Mouse (Mus musculus): ENCODE measurements at regions not wholly inside any gene's neighbourhood (a gene's known extent, or its start where the extent isn't known, plus 50 kb on each side); places are given as distances from the start of the nearest gene placed in this dataset.

DNA sequence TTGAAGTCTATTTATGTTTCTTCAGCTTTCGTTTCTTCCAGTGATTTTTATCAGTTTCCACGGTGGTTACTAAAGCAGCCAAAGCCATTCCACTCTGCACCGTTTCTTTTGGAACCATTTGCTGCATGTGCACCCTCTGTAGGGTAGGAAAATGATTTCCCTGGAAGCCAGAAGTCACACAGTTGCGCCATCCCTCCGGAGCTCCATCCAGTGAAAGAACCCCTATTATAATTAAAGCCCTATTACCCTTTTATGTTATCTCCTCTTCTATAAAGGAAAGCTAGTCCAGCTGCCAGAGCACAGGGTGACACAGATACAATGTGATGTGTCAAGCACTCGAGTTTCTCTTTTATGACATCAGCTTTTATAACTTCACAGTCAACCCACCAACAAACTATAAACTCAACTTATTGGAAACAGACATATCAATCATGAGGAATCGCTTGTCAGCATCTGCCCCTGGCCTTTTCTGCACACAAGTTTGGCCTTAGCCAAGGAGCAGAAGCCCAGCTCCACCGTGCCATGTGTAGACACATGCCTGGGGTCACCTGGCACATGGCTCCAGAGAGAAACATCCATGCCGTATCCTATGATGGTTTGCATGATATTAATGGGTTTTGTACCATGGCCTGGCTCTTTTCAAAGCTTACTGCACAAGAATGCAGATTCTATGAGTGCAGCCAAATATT, 106.3 kb downstream of the Snx19 start:
- no peak for TF ChIP-seq POLR2A (IDR thresholded peaks at IDR 0.05; ENCODE audit: control insufficient read depth, low read depth, low read length)
- no peak for TF ChIP-seq CTCF (IDR thresholded peaks at IDR 0.05; ENCODE audit: control insufficient read depth, insufficient read depth, insufficient replicate concordance, low read depth, low read length)
- H3K4me1 ChIP-seq (ENCODE audit: control insufficient read depth, insufficient read depth, low read length) = no peaks in the 10 kb centered on the region
- H3K4me3 ChIP-seq (ENCODE audit: control insufficient read depth, low read depth, low read length) = no peak overlapping the region
- no peaks in the 10 kb centered on the region for H3K27me3 ChIP-seq (ENCODE audit: control insufficient read depth, insufficient read depth, low read length)
- no peak overlapping the region for H3K27ac ChIP-seq (ENCODE audit: control insufficient read depth, insufficient read depth, low read depth, low read length)
- no peaks in the 10 kb centered on the region for H3K36me3 ChIP-seq (ENCODE audit: control insufficient read depth, insufficient read depth, low read length)

GRCm38 (mm10) chr9:30525086-30525485, 98.2 kb downstream of the Snx19 start:
- Histone ChIP-seq H3K4me3 (ENCODE audit: control insufficient read depth, low read depth, low read length) (no peak overlapping the region), H3K4me1 (ENCODE audit: control insufficient read depth, insufficient read depth, low read length) (no peaks in the 10 kb centered on the region), H3K27ac (ENCODE audit: control insufficient read depth, insufficient read depth, low read depth, low read length) (no peak overlapping the region), H3K36me3 (ENCODE audit: control insufficient read depth, insufficient read depth, low read length) (no peaks in the 10 kb centered on the region), H3K27me3 (ENCODE audit: control insufficient read depth, insufficient read depth, low read length) (no peaks in the 10 kb centered on the region)
- TF ChIP-seq POLR2A (IDR thresholded peaks at IDR 0.05; ENCODE audit: control insufficient read depth, low read depth, low read length) = no peak
- no peak for TF ChIP-seq CTCF (IDR thresholded peaks at IDR 0.05; ENCODE audit: control insufficient read depth, insufficient read depth, insufficient replicate concordance, low read depth, low read length)

- Histone ChIP-seq H3K27me3 (ENCODE audit: control insufficient read depth, insufficient read depth, low read length) (no peaks in the 10 kb centered on the region), H3K4me1 (ENCODE audit: control insufficient read depth, insufficient read depth, low read length) (no peaks in the 10 kb centered on the region), H3K27ac (ENCODE audit: control insufficient read depth, insufficient read depth, low read depth, low read length) (no peak overlapping the region), H3K36me3 (ENCODE audit: control insufficient read depth, insufficient read depth, low read length) (no peaks in the 10 kb centered on the region), H3K4me3 (ENCODE audit: control insufficient read depth, low read depth, low read length) (no peak overlapping the region)
- TF ChIP-seq CTCF (IDR thresholded peaks at IDR 0.05; ENCODE audit: control insufficient read depth, insufficient read depth, insufficient replicate concordance, low read depth, low read length) (no peak), POLR2A (IDR thresholded peaks at IDR 0.05; ENCODE audit: control insufficient read depth, low read depth, low read length) (no peak)
These were observed 97.6 kb downstream of the Snx19 start for GRCm38 (mm10) chr9:30524401-30525066.

DNA sequence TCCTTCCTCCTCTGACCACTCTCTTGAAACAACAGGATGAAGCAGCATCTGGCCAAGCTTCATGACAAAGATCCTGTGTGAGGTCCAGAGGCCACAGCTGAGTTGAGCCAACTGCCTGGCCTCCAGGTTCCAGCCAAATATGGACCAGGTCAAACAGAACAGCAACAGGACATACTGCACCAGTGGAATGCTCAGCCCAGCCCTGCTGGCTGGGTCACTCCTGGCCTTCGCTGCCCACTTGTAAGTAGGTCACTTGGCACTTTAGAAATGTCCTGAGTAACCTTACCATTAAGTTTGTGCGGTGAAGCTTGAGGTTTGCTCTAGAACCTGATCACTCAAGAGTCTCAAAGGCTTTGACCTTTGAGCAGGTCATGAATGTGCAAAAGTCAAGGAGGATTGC, 96.9 kb downstream of the Snx19 start:
- no peaks in the 10 kb centered on the region for H3K4me1 ChIP-seq (ENCODE audit: control insufficient read depth, insufficient read depth, low read length)
- TF ChIP-seq CTCF (IDR thresholded peaks at IDR 0.05; ENCODE audit: control insufficient read depth, insufficient read depth, insufficient replicate concordance, low read depth, low read length) = no peak
- no peak for TF ChIP-seq POLR2A (IDR thresholded peaks at IDR 0.05; ENCODE audit: control insufficient read depth, low read depth, low read length)
- H3K27ac ChIP-seq (ENCODE audit: control insufficient read depth, insufficient read depth, low read depth, low read length) = no peak overlapping the region
- no peaks in the 10 kb centered on the region for H3K27me3 ChIP-seq (ENCODE audit: control insufficient read depth, insufficient read depth, low read length)
- no peak overlapping the region for H3K4me3 ChIP-seq (ENCODE audit: control insufficient read depth, low read depth, low read length)
- H3K36me3 ChIP-seq (ENCODE audit: control insufficient read depth, insufficient read depth, low read length) = no peaks in the 10 kb centered on the region

- no peak overlapping the region for H3K4me3 ChIP-seq (ENCODE audit: control insufficient read depth, low read depth, low read length)
- H3K27ac ChIP-seq (ENCODE audit: control insufficient read depth, insufficient read depth, low read depth, low read length) = no peak overlapping the region
- TF ChIP-seq CTCF (IDR thresholded peaks at IDR 0.05; ENCODE audit: control insufficient read depth, insufficient read depth, insufficient replicate concordance, low read depth, low read length) (no peak), POLR2A (IDR thresholded peaks at IDR 0.05; ENCODE audit: control insufficient read depth, low read depth, low read length) (no peak)
- no peaks in the 10 kb centered on the region for H3K36me3 ChIP-seq (ENCODE audit: control insufficient read depth, insufficient read depth, low read length)
- H3K4me1 ChIP-seq (ENCODE audit: control insufficient read depth, insufficient read depth, low read length) = no peaks in the 10 kb centered on the region
- H3K27me3 ChIP-seq (ENCODE audit: control insufficient read depth, insufficient read depth, low read length) = no peaks in the 10 kb centered on the region
These were observed 95.9 kb downstream of the Snx19 start for GRCm38 (mm10) chr9:30522595-30523350.

- H3K36me3 ChIP-seq (ENCODE audit: control insufficient read depth, insufficient read depth, low read length) = no peaks in the 10 kb centered on the region
- no peaks in the 10 kb centered on the region for H3K4me1 ChIP-seq (ENCODE audit: control insufficient read depth, insufficient read depth, low read length)
- no peak overlapping the region for H3K27ac ChIP-seq (ENCODE audit: control insufficient read depth, insufficient read depth, low read depth, low read length)
- TF ChIP-seq POLR2A (IDR thresholded peaks at IDR 0.05; ENCODE audit: control insufficient read depth, low read depth, low read length) (no peak), CTCF (IDR thresholded peaks at IDR 0.05; ENCODE audit: control insufficient read depth, insufficient read depth, insufficient replicate concordance, low read depth, low read length) (no peak)
- no peaks in the 10 kb centered on the region for H3K27me3 ChIP-seq (ENCODE audit: control insufficient read depth, insufficient read depth, low read length)
- no peak overlapping the region for H3K4me3 ChIP-seq (ENCODE audit: control insufficient read depth, low read depth, low read length)
These were observed 94.8 kb downstream of the Snx19 start for GRCm38 (mm10) chr9:30521556-30522240.

All from testis, adult 2 months (tissue).